Mouse (Mus musculus) kidney, embryonic 16.5 days (tissue): ENCODE measurements around the gene Akr1c13. TPM values are rescaled to one million over a fixed set of nuclear protein-coding genes. Genes with fewer than 3 reads are reported as not detected.
A peak's percentile ranks its signal among the peaks of the same experiment; 100 is the strongest.
"Not testable (repeated sequence)": the region's sequence is repeated elsewhere in the genome, so short reads cannot be mapped to it uniquely, and the experiment has no call there.

Experiments
- ATAC-seq: fragments of 200-750 bp; cut with Nextera tagmentation; 2 replicates; pipeline ENCODE4 v1.8.0; 2017; ENCODE audit warnings: moderate TSS enrichment; ENCODE audit not compliant: low FRiP score, low TSS enrichment
- H3K27ac ChIP-seq: fragments of 300-500 bp; sonication (generic); 2 replicates; pipeline ENCODE4 v1.5.1; 2014; ENCODE audit warnings: low read length
- H3K27me3 ChIP-seq: fragments of 300-500 bp; sonication (generic); 2 replicates; pipeline ENCODE4 v1.6.1; 2014; ENCODE audit warnings: low read length, control low read depth, mixed read lengths; ENCODE audit not compliant: insufficient read depth
- H3K36me3 ChIP-seq: fragments of 300-500 bp; sonication (generic); 2 replicates; pipeline ENCODE4 v1.6.1; 2014; ENCODE audit warnings: low read length, control low read depth, mixed read lengths; ENCODE audit not compliant: insufficient read depth
- H3K4me1 ChIP-seq: fragments of 300-500 bp; sonication (generic); 2 replicates; pipeline ENCODE4 v1.6.1; 2014; ENCODE audit warnings: low read length, control low read depth, mixed read lengths; ENCODE audit not compliant: insufficient read depth
- H3K4me2 ChIP-seq: fragments of 300-500 bp; sonication (generic); replicated peaks from 2 replicates; pipeline ENCODE4 v1.6.1; 2014; ENCODE audit warnings: low read depth, low read length
- H3K4me3 ChIP-seq: fragments of 300-500 bp; sonication (generic); 2 replicates; pipeline ENCODE4 v1.5.1; 2014; ENCODE audit warnings: mild to moderate bottlenecking, low read length
- H3K9ac ChIP-seq: fragments of 300-500 bp; sonication (generic); replicated peaks from 2 replicates; pipeline ENCODE4 v1.6.1; 2014; ENCODE audit warnings: low read length
- H3K9me3 ChIP-seq: fragments of 300-500 bp; sonication (generic); 2 replicates; pipeline ENCODE4 v1.6.1; 2016; ENCODE audit warnings: low read length, control low read depth
- WGBS: fragments of 180-500 bp; shearing (Covaris S2); extraction: QIAGEN DNeasy Blood & Tissue Kit; methylation state at CpG from one replicate; pipeline ENCODE4 v1.1.7; 2014; 5-methylcytosine and 5-hydroxymethylcytosine counted together
- polyA plus RNA-seq: library from polyadenylated mRNA; unstranded; fragments of >200 nt; fragmentation: Nextera tagmentation; extraction: Ambion mirVana; gene quantifications from 2 replicates; pipeline ENCODE4 v1.2.1, GENCODE M21; 2015

Akr1c13 gene
- polyA plus RNA-seq, 1 experiment from 2014 or later, result 5.6 TPM

GRCm38 (mm10) chr13:4186641-4187411, 4.1 kb upstream of the Akr1c13 start:
- H3K4me1 ChIP-seq, H3K4me3 ChIP-seq, H3K27me3 ChIP-seq, H3K9ac ChIP-seq, H3K4me2 ChIP-seq, H3K9me3 ChIP-seq, H3K27ac ChIP-seq, H3K36me3 ChIP-seq: not testable (repeated sequence)
- 72% methylated on average over 7 of the region's 7 CpGs for WGBS
- peak; percentile 54; the same call in 1 of the 2 replicates for ATAC-seq

DNA sequence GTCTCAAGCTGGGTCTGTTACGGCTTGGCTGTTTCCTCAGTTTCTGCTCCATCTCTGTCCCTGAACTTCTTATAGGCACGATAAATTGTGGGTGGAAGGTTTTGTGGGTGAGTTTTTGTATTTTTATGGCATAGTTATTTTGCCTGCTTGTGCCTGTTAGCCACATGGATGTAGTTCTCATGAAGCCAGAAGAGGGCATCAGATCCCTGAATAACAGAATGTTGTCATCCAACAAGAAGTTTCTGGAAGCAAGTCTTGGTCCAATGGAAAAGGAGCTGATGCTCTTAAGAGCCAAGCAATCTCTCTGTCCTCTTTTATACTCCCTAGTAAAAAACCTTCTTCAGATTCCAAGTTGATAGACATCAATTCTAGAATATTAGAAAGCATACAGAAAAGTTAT, 2.8 kb upstream of the Akr1c13 start:
- Histone ChIP-seq H3K4me2 (no peak overlapping the region), H3K36me3 (no peaks in the 10 kb centered on the region), H3K9ac (no peak overlapping the region), H3K4me3 (no peak overlapping the region), H3K27ac (no peak overlapping the region), H3K27me3 (no peaks in the 10 kb centered on the region), H3K4me1 (no peaks in the 10 kb centered on the region), H3K9me3 (peaks cover 4% of the 10 kb centered on the region; the same call in 1 of the 2 replicates)
- ATAC-seq, result no peak
- WGBS, result 69% methylated on average over 2 of the region's 2 CpGs

DNA sequence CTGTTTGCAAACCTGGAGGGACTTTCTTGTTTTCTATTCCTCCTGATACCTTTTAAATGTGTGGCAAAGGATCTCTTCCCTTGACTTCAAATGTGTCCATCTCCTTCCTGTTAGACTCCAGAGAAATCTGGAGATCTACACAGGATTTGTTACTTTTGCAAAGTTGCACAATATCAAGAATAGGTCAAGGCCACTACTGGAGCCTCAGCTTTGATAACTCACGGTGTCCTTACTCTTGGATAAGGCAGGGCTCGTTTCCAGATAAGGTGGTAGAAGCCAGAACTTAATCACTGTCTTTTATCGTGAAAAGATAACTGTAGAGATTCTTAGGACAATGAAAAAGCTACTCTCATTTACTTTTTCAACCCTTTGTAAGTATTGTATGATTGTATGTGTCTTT, 1.6 kb downstream of the Akr1c13 start:
- Histone ChIP-seq H3K27ac (no peak overlapping the region), H3K4me1 (no peaks in the 10 kb centered on the region), H3K27me3 (no peaks in the 10 kb centered on the region), H3K4me3 (no peak overlapping the region), H3K4me2 (no peak overlapping the region), H3K36me3 (no peaks in the 10 kb centered on the region), H3K9me3 (no peaks in the 10 kb centered on the region), H3K9ac (no peak overlapping the region)
- ATAC-seq, result no peak
- 89% methylated on average over 3 of the region's 3 CpGs for WGBS

DNA sequence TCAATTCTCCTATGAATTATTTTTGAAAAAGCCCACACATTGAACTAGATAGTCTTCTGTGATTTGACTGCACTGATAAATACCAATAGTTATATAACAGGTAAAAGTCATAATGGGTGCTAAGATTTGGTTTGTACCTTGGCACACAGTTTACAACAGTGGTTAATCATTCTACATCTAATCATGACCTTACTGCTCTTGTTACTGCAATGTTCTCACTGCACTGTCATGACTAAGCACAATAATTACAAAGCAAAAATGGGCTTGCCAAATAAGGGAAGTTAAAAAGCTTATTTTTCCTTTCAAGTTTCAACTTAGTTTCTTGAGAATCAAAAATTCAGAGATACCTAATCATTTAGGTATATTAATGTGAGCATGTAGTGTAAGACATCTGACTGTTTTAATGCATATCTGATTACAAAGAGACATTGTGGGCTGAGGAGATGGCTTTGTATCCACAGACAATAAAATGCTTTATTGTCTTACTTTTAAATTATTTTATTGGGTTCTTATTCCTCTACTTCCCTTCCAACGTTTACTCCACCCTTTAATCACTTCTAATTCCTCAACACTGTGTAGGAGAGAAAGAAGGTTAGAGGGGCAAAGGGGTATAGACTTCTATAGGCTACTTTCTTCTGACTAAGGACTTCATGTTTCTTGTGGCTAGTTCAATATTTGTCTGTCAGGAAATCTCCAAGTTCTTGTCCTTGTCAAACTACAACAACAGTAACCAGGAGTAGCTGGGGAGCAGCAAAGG, 15.4 kb downstream of the Akr1c13 start:
- Histone ChIP-seq H3K4me2 (no peak overlapping the region), H3K4me1 (no peaks in the 10 kb centered on the region), H3K27ac (no peak overlapping the region), H3K36me3 (no peaks in the 10 kb centered on the region), H3K4me3 (no peak overlapping the region), H3K9me3 (no peaks in the 10 kb centered on the region), H3K9ac (no peak overlapping the region), H3K27me3 (no peaks in the 10 kb centered on the region)
- ATAC-seq, result no peak
- WGBS, result 14% methylated on average over 1 of the region's 1 CpGs

DNA sequence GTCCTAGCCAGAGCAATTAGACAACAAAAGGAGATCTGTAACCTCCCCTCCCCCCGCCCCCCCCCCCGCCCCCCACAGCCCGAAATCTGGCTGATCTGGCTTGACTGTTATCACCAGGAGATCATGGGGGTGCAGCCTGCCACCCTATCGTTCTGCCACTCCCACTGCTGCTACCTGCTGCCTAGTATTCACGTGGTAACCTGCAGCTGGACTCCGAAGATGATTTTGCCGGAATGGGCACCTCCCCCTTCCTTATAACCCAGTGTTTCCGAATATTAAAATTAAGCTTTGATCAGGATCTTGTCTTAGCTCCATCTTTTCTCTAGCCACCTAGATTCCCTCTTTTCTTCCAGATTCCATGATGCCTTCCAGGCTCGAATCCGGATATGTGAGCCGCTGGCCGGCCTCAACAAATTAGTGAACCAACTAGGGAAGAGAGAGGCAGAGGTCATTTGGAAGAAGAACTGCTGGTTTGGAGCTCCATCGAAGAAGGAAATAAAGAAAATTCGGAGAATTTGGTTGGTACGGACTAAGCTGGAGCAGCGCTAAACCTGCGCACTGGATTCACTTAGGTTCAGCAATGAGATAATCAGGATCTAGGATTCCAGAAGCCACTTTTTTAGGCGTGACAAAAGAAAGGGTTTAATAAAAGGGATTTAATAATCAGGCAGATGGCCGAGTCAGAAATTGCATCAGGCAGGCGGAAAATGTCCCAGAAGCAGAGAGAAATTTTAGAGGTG, 20.8 kb downstream of the Akr1c13 start:
- no peak overlapping the region for H3K9ac ChIP-seq
- H3K4me2 ChIP-seq, result no peak overlapping the region
- ATAC-seq, result no peak
- no peaks in the 10 kb centered on the region for H3K36me3 ChIP-seq
- WGBS, result 84% methylated on average over 18 of the region's 20 CpGs
- no peak overlapping the region for H3K27ac ChIP-seq
- H3K9me3 ChIP-seq, result 0 out of 2 replicates have a peak, but pooled peaks cover 4% of the 10 kb centered on the region
- no peak overlapping the region for H3K4me3 ChIP-seq
- no peaks in the 10 kb centered on the region for H3K27me3 ChIP-seq
- H3K4me1 ChIP-seq, result no peaks in the 10 kb centered on the region

DNA sequence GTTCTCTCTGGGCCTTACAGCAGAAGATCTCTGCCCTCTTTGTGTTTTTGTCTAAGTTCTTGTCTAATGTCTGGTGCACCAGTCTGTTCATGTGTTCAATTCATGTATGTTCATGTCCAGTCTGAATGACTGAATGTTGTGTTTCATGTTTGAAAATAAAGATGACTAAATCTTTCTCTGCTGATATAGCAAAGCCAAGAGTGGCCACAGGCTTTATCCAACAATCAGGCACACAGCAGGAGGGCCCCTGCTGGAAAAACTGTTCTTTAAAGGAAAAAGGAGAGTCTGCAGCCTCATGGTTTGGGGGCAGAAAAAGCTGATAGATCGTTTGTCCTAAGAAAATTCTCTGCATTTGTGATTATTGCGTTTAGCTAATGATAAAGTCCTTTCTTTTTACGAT, 21.4 kb downstream of the Akr1c13 start:
- no peak overlapping the region for H3K4me3 ChIP-seq
- no peak overlapping the region for H3K9ac ChIP-seq
- H3K36me3 ChIP-seq, result no peaks in the 10 kb centered on the region
- WGBS, result 80% methylated on average over 3 of the region's 3 CpGs
- H3K9me3 ChIP-seq, result 0 out of 2 replicates have a peak, but pooled peaks cover 4% of the 10 kb centered on the region
- H3K4me1 ChIP-seq, result no peaks in the 10 kb centered on the region
- no peak overlapping the region for H3K27ac ChIP-seq
- no peak for ATAC-seq
- H3K4me2 ChIP-seq, result no peak overlapping the region
- H3K27me3 ChIP-seq, result no peaks in the 10 kb centered on the region

- WGBS, result 81% methylated on average over 1 of the region's 1 CpGs
- not testable (repeated sequence) for H3K27me3 ChIP-seq, H3K9ac ChIP-seq, H3K4me1 ChIP-seq, H3K36me3 ChIP-seq, H3K4me3 ChIP-seq, H3K27ac ChIP-seq, H3K4me2 ChIP-seq, H3K9me3 ChIP-seq, ATAC-seq
These were observed 24.5 kb downstream of the Akr1c13 start for GRCm38 (mm10) chr13:4215496-4215895.

DNA sequence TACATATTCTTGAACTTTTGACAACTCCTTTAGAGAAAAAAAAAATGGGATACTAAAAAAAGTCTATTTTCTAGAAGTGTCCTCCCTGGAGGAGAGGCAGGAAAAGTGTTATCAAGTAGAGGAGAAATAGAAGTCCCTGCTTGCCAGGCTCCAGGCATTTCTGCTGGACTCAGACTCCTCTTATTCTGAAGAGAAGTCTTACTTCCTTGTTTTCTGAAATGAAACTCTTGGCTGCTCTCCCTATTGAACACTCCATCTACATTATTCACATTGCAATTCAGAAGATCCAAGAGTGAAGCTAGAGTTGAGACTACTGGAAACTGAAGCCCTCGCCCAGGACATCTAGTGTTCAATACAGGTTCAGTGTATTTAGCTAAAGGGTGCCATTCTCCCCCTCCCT, 37.5 kb downstream of the Akr1c13 start, which contains the start of gene Akr1c19:
Gene Akr1c19 (plus strand): TSS at position 260 of the 400 bp plus-strand sequence.
- Histone ChIP-seq H3K27me3 (no peaks in the 10 kb centered on the region), H3K4me2 (no peak within 1 kb of the TSS)
- 87% methylated on average over 1 of the region's 1 CpGs for WGBS

DNA sequence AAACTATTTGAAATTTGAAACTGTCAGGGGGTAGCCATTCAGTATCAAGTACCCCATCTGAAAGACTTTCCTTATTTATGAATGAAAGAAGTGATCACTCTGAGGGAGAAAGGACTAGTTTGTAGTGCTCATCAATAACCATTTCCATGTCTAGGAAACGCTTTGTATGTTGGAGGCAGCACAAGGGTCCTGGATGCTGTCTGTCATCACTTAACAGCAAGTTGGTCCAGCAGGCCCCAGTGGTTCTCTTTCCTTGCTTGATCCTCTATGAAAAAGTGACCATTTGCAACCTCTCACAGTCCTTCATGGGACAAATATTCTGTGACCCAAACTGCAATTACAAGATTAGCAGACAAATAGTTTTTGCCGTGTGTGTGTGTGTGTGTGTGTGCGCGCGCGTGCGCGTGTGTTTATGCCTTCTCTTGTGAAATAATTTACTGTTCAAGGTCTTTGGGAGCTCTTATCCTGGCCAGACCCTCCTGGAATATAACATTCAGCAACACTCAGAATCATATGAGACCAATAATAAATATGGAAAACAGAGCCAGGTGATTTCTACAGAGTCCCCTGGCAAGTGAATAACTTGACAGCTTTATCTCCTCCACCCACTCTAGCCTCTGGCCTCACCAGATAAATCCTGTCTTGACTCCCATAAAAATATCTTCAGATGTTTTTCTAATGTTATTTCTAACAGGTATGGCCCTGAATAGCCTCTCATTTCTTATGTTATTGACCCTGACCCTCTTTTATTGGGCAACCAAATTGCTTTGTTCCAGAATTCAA, 40.1 kb downstream of the Akr1c13 start:
- no peak overlapping the region for H3K4me2 ChIP-seq
- 0 out of 2 replicates have a peak, but pooled peaks cover 3% of the 10 kb centered on the region for H3K4me1 ChIP-seq
- no peak for ATAC-seq
- H3K27ac ChIP-seq, result no peak overlapping the region
- H3K9me3 ChIP-seq, result no peaks in the 10 kb centered on the region
- H3K27me3 ChIP-seq, result no peaks in the 10 kb centered on the region
- H3K4me3 ChIP-seq, result no peak overlapping the region
- WGBS, result 73% methylated on average over 8 of the region's 8 CpGs
- no peaks in the 10 kb centered on the region for H3K36me3 ChIP-seq
- no peak overlapping the region for H3K9ac ChIP-seq

More for the DNA sequence above, 37.5 kb downstream of the Akr1c13 start, which contains the start of gene Akr1c19:
- Histone ChIP-seq H3K36me3 (no peaks in the 10 kb centered on the region), H3K9me3 (no peaks in the 10 kb centered on the region), H3K4me3 (no peak within 1 kb of the TSS), H3K4me1 (0 out of 2 replicates have a peak, but pooled peaks cover 3% of the 10 kb centered on the region), H3K27ac (no peak within 1 kb of the TSS), H3K9ac (no peak within 1 kb of the TSS)
- no peak for ATAC-seq
